Mouse (Mus musculus) forebrain, postnatal 0 days (tissue): ENCODE data around the gene Cryz. TPM values are rescaled to one million over a fixed set of nuclear protein-coding genes. Genes with fewer than 3 reads are reported as not detected.
A peak's percentile ranks its signal among the peaks of the same experiment; 100 is the strongest.

Source experiments
- ATAC-seq: fragments of 200-750 bp; cut with Nextera tagmentation; 2 replicates; pipeline ENCODE4 v1.8.0; 2017; ENCODE audit warnings: mild to moderate bottlenecking, moderate library complexity
- DNase-seq: peaks from one replicate; pipeline ENCODE4 v3.0.0-alpha.2; 2015
- H3K27ac ChIP-seq: fragments of 300-500 bp; sonication (generic); 2 replicates; pipeline ENCODE4 v1.5.1; 2014; ENCODE audit warnings: low read depth, mild to moderate bottlenecking, antibody characterized with exemption, low read length, moderate library complexity, mixed read lengths
- H3K27me3 ChIP-seq: fragments of 300-500 bp; sonication (generic); 2 replicates; pipeline ENCODE4 v1.6.1; 2014; ENCODE audit warnings: mild to moderate bottlenecking, low read length, mixed read lengths; ENCODE audit not compliant: insufficient read depth
- H3K36me3 ChIP-seq: fragments of 300-500 bp; sonication (generic); 2 replicates; pipeline ENCODE4 v1.6.1; 2014; ENCODE audit warnings: mild to moderate bottlenecking, moderate library complexity; ENCODE audit not compliant: insufficient read depth
- H3K4me1 ChIP-seq: fragments of 300-500 bp; sonication (generic); 2 replicates; pipeline ENCODE4 v1.6.1; 2014; ENCODE audit warnings: antibody characterized with exemption; ENCODE audit not compliant: insufficient read depth
- H3K4me2 ChIP-seq: fragments of 300-500 bp; sonication (generic); 2 replicates; pipeline ENCODE4 v1.6.1; 2014; ENCODE audit warnings: low read depth, mild to moderate bottlenecking, moderate library complexity
- H3K4me3 ChIP-seq: fragments of 300-500 bp; sonication (generic); 2 replicates; pipeline ENCODE4 v1.5.1; 2014; ENCODE audit warnings: low read depth, low read length, mixed read lengths
- H3K9ac ChIP-seq: fragments of 300-500 bp; sonication (generic); 2 replicates; pipeline ENCODE4 v1.6.1; 2014; ENCODE audit warnings: mild to moderate bottlenecking
- H3K9me3 ChIP-seq: fragments of 300-500 bp; sonication (generic); 2 replicates; pipeline ENCODE4 v1.6.1; 2016; ENCODE audit warnings: low read length
- CTCF ChIP-seq: sonication (generic); IDR thresholded peaks from 2 replicates; pipeline ENCODE4 v1.5.1; 2016; ENCODE audit warnings: antibody characterized with exemption, control low read depth, low read depth
- WGBS: fragments of 180-500 bp; shearing (Covaris S2); extraction: QIAGEN DNeasy Blood & Tissue Kit; methylation state at CpG from one replicate; pipeline ENCODE4 v1.1.7; 2014; 5-methylcytosine and 5-hydroxymethylcytosine counted together
- polyA plus RNA-seq: library from polyadenylated mRNA; unstranded; fragments of >200 nt; fragmentation: Nextera tagmentation; extraction: Ambion mirVana; gene quantifications from 2 replicates; pipeline ENCODE4 v1.2.1, GENCODE M21; 2015
- total RNA-seq: library from RNA; depleted of rRNA; stranded (reverse); fragments of >200 nt; gene quantifications from 2 replicates; pipeline ENCODE4 v1.2.3, GENCODE M21; 2014

Cryz gene
- total and polyA plus RNA-seq, 2 experiments from 2014 or later: 11.6 to 13.9 TPM

DNA sequence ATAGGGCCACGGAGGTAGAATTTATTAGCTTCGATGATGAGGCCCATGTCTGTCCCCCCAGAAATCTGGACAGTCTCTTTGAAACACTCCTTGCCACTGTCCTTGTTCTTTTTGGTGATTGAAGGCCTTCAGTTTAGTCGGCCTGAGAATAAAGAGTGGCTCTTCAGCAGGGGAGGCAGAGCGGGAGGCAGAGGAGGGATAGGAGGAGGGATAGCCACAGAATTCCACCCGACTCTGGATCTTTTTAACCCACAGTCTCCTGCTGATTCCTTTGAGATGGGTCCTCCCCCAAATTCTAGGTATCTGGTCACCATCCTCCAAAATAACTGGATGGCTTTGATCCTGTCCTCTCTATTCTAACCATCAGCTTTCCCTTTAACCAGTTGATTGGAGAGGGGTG lies 56.9 kb downstream of the Cryz start:
- ATAC-seq (peak; percentile 8; the same call in 1 of the 2 replicates), DNase-seq (no peak)
- no peak overlapping the region for H3K4me3 ChIP-seq
- no peaks in the 10 kb centered on the region for H3K36me3 ChIP-seq
- no peaks in the 10 kb centered on the region for H3K9me3 ChIP-seq
- no peaks in the 10 kb centered on the region for H3K27me3 ChIP-seq
- H3K9ac ChIP-seq: no peak overlapping the region
- 34% methylated on average over 5 of the region's 5 CpGs for WGBS
- no peak for TF ChIP-seq CTCF
- no peak overlapping the region for H3K27ac ChIP-seq
- H3K4me2 ChIP-seq: no peak overlapping the region
- peaks cover 7% of the 10 kb centered on the region for H3K4me1 ChIP-seq

DNA sequence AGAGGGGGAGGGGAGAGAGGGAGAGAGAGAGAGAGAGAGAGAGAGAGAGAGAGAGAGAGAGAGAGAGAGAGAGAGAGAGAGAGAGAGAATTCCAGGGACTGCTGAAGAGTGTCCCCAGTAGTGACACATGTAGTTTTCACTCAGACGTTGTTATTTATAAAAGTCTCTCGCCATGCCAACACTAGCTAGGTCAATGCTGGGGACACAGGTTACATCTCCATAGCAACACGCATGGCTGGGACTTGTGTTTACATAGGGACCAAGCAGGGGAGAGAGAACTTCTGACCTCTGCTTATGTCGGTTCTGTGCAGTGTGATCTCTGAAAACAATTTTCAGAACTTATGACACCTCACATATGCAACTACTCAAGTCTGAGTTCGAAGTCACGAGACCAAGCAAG lies 57.8 kb downstream of the Cryz start:
- H3K27ac ChIP-seq: no peak overlapping the region
- no peaks in the 10 kb centered on the region for H3K9me3 ChIP-seq

DNA sequence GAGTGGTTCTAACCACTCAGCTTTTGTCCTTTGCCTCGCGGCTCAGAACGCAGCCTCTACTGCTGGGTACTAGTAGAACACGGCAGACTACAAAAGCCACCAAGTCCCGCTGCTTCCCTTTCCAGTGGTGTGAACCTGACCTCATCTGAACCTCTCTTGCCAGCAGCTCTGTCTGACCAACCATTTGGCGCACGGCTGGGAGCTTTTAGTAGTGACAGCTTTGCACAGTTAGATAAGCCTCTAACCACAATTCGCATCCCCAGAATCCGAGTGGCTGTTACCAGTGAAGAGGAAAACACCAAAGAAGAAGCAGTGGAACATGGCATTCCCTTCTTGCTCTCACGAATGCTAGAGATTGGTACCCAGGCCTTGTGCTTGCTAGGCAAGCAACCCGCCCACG lies 58.4 kb downstream of the Cryz start:
- Histone ChIP-seq H3K36me3 (no peaks in the 10 kb centered on the region), H3K4me3 (no peak overlapping the region), H3K27ac (no peak overlapping the region), H3K27me3 (no peaks in the 10 kb centered on the region), H3K9me3 (no peaks in the 10 kb centered on the region), H3K9ac (no peak overlapping the region), H3K4me1 (peaks cover 7% of the 10 kb centered on the region), H3K4me2 (no peak overlapping the region)
- DNase-seq: no peak
- no peak for ATAC-seq
- 86% methylated on average over 12 of the region's 12 CpGs for WGBS
- no peak for TF ChIP-seq CTCF

More for the DNA sequence above, 57.8 kb downstream of the Cryz start:
- no peak overlapping the region for H3K4me2 ChIP-seq
- DNase-seq (no peak), ATAC-seq (no peak)
- H3K9ac ChIP-seq: no peak overlapping the region
- TF ChIP-seq CTCF: no peak
- no peaks in the 10 kb centered on the region for H3K36me3 ChIP-seq
- WGBS: 70% methylated on average over 6 of the region's 6 CpGs
- H3K27me3 ChIP-seq: no peaks in the 10 kb centered on the region
- no peak overlapping the region for H3K4me3 ChIP-seq
- H3K4me1 ChIP-seq: peaks cover 7% of the 10 kb centered on the region

DNA sequence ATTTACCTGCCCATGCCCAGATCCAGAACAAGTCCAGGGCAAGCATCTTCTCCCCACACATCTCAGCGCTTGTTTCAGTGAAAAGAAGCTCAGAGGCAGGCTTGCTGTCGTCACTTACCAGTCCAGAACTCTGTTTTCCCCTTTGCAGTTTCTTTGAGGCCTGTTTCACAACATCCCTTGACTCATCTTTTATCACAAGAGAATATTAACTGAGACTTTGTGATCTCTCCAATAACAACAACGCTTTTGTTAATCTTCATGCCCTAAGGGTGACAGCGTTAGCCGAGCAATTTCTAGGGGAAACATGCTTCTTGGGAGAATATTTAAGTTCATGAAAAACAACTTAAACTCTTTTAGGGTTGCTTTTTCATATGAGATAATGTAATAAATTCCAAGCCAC lies 59.2 kb downstream of the Cryz start:
- no peak overlapping the region for H3K27ac ChIP-seq
- TF ChIP-seq CTCF: no peak
- peaks cover 7% of the 10 kb centered on the region for H3K4me1 ChIP-seq
- no peaks in the 10 kb centered on the region for H3K9me3 ChIP-seq
- H3K9ac ChIP-seq: no peak overlapping the region
- no peaks in the 10 kb centered on the region for H3K36me3 ChIP-seq
- DNase-seq: no peak
- no peak overlapping the region for H3K4me3 ChIP-seq
- H3K27me3 ChIP-seq: no peaks in the 10 kb centered on the region
- WGBS: 90% methylated on average over 5 of the region's 5 CpGs
- ATAC-seq: no peak
- no peak overlapping the region for H3K4me2 ChIP-seq

DNA sequence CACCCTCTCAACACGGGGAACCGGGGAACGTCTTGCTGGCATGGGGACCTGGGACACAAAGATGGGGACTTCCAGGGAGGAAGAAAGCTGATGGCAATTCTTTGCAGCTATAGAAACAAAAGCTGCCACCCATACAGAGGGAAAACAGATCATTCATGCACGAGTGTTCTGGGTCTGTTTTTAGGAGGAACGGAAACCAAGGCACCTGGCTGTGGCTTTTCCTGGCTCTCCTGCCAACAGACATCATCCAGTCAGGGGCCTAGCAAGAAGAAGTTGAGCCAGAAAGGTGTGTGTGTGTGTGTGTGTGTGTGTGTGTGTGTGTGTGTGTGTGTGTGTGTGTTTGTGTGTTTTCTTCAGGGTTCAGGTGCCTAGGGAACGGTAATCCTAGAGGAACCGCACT lies 67.0 kb downstream of the Cryz start, which contains the start of gene Erich3:
Gene Erich3 (plus strand): TSS at position 315 of the 400 bp plus-strand sequence.
- ATAC-seq (peak; percentile 9; the same call in 1 of the 2 replicates), DNase-seq (no peak)
- Histone ChIP-seq H3K4me3 (peak within 1 kb of the TSS; percentile 40), H3K9me3 (no peaks in the 10 kb centered on the region), H3K27me3 (0 out of 2 replicates have a peak, but pooled peaks cover 3% of the 10 kb centered on the region), H3K27ac (peak within 1 kb of the TSS; percentile 86), H3K4me2 (peak within 1 kb of the TSS; percentile 71), H3K4me1 (peaks cover 10% of the 10 kb centered on the region; the same call in 1 of the 2 replicates), H3K9ac (peak within 1 kb of the TSS; percentile 61), H3K36me3 (no peaks in the 10 kb centered on the region)
- 16% methylated on average over 7 of the region's 7 CpGs for WGBS
- TF ChIP-seq CTCF: no peak

DNA sequence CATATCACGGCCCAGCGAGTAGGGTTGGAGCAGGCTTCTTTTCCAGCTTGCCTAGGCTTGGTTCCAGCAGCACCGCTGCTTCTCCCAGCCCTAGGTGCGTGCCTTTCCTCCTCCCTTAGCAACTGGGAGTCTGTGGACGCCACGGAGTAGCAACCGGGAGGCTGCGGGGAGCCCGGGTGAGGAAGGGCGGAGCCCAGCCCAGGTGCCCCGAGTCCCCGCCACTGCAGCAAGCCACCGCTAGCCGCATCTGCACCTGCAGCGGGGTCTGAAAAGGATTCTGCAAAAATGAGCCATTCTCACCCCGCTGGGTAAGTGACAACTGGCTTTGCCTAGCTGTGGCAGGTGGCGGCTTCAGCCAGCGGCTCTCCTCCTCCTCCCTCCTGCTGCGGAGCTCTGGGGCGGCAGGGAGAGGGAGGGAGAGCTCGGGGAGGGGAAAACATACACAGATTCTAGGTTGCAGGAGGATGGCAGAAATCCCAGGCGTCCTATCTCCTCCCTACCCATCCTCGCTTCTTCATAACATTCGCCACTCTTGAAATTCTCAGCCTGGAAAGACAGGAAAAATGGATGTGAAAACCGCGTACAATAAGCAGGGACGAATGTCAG lies 67.6 kb downstream of the Cryz start:
- Histone ChIP-seq H3K4me2 (peak overlapping the region; percentile 71), H3K36me3 (no peaks in the 10 kb centered on the region), H3K4me3 (peak overlapping the region; percentile 40), H3K4me1 (peaks cover 10% of the 10 kb centered on the region; the same call in 1 of the 2 replicates), H3K27ac (peak overlapping the region; percentile 86), H3K9ac (peak overlapping the region; percentile 61), H3K27me3 (0 out of 2 replicates have a peak, but pooled peaks cover 3% of the 10 kb centered on the region), H3K9me3 (no peaks in the 10 kb centered on the region)
- ATAC-seq: peak; percentile 89
- WGBS: 4% methylated on average over 25 of the region's 27 CpGs
- no peak for TF ChIP-seq CTCF
- peak; percentile 76 for DNase-seq

DNA sequence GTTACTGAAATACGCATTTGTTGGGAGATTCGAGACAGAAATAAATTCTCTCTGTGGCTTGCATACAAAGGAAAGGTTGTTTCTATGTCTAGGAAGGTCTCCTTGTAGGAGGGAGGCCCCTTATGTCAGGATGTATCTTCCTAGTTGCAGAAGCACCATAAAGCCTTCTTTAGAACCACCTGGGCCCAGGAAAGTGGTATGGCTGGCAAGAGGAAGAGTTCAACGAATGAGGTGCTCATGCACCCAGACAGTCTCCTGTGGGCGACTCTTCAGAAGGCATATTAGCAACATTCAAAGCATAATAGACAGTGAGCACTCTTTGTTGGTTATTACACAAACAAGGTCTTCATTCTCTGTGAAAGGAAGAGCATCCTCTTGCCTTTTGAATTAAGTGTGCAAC lies 68.1 kb downstream of the Cryz start:
- DNase-seq (no peak), ATAC-seq (peak; percentile 7; the same call in 1 of the 2 replicates)
- TF ChIP-seq CTCF: no peak
- 28% methylated on average over 4 of the region's 4 CpGs for WGBS
- Histone ChIP-seq H3K9me3 (no peaks in the 10 kb centered on the region), H3K9ac (peak overlapping the region; percentile 61), H3K4me2 (peak overlapping the region; percentile 71), H3K4me1 (peaks cover 10% of the 10 kb centered on the region; the same call in 1 of the 2 replicates), H3K27me3 (0 out of 2 replicates have a peak, but pooled peaks cover 3% of the 10 kb centered on the region), H3K27ac (peak overlapping the region; percentile 86), H3K4me3 (peak overlapping the region; percentile 40), H3K36me3 (no peaks in the 10 kb centered on the region)
